Mouse (Mus musculus) urinary bladder, postnatal 10 days (tissue): ENCODE measurements around the gene Gm35549.
A peak's percentile ranks its signal among the peaks of the same experiment; 100 is the strongest.
"Not testable (repeated sequence)": the region's sequence is repeated elsewhere in the genome, so short reads cannot be mapped to it uniquely, and the experiment has no call there.

Source experiments
- DNase-seq: peaks from one replicate; pipeline ENCODE4 v3.0.0; 2022; ENCODE audit warnings: low spot score

The Gm35549 gene

GRCm38 (mm10) chr9:122843760-122844159, at the start of gene Gm35549:
Gm35549 (minus strand) TSS chr9:122844035.
- no peak for DNase-seq

DNA sequence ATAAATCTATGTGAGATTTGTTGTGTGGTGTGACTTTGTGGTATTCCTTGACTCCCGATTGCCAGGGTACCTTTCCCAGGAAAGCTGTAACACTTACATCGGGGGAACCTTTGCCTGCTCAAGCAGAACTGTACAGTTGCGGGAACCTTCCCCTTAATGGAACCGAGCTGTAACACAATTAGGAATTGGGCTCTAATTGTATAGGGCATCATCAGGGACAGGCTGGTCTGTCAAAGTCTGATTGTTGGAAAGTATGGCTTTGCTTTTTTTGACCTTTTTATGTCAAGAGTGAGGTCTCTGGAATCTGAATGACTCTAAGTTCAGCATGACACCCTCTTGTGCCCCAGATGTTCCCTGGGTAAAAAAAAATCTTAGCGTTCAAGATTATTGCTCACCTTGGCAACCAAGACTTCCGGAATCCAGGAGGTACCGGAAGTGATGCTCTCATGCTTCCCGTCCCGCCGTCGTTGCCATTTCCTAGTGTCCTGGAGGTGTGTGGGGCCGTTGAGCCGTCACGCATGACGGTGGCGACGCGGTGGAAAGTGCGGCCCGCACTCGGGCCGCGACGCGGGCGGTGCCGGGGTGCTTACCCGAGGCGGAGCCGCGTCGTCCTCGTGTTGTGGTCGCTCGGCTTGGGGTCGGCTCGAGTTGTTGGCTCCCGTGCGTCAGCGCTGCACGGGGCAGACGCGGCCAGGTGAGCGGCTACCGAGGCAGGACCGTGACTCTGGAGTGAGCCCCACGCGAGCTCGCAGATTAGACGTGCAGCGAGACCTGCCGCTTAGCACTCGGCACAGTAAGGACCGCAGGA, 42.7 kb upstream of the Gm35549 start:
- no peak for DNase-seq

DNA sequence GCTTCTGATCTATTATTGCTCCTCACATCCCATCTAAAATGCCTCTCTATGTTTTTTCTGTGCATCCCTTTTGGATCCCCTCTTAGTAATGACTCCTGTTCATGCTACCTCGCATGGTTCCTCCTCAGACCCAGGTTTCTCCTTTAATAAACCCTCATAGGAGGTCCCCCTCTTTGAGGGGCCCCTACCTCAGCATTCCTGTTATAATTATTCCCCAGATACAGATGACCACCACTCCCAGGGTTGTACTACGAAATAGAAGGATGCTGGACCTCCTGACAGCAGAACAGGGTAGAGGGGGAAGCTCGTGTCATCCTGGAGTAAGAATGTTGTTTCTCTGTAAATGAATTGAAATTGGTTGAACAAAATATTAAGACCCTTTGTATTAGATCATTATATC, 41.5 kb upstream of the Gm35549 start, which contains the start of gene Zkscan7:
TSS of gene Zkscan7 (plus strand) at position 301 of the 400 bp plus-strand sequence.
- no peak for DNase-seq

- DNase-seq = no peak
These were observed 31.3 kb upstream of the Gm35549 start for GRCm38 (mm10) chr9:122875145-122875544.

DNA sequence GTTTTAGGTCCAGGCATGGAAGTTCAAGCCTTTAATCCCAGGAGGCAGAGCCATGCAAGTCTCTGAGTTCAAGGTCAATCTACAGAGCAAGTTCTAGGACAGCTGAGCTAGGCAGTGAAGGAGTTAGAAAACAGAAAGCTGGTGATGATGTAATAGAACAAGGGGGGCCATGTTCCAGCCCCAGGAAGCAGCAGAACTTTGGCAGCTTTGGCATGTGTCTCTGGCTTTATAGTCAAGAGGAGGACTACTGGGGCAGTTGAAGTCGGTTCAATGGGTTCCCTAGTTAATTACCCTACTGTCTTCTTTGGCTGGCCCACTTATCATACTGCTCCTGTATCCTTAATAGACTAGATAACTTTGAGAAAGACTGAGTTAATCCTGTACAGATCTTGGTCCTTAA, 30.8 kb upstream of the Gm35549 start:
- no peak for DNase-seq

DNA sequence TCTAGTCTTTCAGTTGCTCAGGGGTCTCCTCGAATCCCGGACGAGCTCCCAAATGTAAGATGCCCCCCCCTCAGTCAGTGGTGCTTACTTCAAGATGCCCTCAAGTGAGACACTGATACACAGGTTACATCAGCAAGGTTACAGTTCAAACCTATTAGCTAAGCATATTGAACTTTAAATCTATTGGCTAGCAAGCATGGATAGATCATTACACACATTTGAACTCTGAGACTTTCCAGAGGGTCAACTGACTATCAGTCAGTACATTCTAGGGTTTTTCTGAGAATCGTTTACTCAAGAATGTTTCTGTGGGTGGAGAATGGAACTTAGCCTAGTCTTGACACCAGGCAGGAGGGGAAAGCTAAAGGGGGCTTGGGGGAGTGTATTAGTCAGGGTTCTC, 28.8 kb upstream of the Gm35549 start:
- no peak for DNase-seq

- DNase-seq = no peak
These were observed 22.4 kb upstream of the Gm35549 start for GRCm38 (mm10) chr9:122866192-122866591.

- DNase-seq = peak; percentile 28
These were observed 21.9 kb upstream of the Gm35549 start, which contains the start of gene Zfp445 for GRCm38 (mm10) chr9:122865697-122866166. Zfp445 (minus strand) TSS chr9:122866006.

DNA sequence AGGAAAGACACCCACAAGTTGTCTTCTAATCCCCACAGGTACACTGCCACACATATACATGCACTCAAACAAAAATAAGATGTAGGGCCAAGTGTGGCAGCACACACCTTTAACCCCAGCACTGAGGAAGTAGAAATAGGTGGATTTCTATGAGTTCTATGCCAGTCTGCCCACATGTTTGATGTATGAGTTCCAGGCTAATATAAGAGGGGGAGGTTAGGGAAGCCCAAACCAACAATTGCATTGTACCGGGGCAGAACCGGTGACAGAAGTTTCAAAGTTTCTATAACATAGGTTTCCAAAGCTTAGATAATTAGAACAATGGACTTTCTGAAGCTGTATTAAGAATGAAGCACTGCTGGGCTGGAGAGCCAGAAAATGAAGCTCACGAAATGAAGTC, 21.0 kb upstream of the Gm35549 start:
- DNase-seq = no peak

DNA sequence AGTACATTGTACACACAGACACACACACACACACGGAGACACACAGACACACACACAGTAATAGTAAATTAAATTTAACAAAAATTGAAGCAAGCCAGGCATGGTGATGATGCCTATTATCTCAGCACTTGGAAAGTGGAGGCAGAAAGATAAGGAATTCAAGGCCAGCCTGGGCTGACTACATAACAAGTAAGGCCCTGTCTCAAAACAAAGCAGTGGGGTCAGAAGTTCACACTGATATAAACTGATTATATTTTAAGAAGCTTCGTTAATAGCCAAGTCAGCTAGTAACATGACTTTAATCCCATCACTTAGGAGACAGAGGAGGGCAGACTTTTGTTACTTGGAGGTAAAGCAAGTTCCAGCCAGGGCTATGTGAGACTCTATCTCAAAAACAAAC, 19.9 kb upstream of the Gm35549 start:
- DNase-seq = no peak

DNA sequence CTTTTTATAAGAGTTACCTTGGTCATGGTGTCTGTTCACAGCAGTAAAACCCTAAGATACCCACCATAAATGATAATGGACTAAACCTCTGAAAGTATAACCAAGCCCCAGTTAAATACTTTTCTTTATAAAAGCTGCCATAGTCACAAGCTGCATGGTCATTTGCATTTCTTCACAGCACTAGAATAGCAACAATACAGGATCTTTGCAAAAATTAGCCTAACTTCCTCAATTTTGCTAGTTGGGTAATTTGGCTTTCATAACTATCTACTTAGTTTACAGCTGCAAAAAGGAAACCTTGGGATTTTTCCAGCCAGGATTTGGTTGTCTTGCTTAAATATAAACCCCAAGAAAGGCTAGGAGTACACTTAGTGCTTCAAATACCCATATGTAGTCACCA, 16.9 kb upstream of the Gm35549 start:
- DNase-seq = no peak

DNA sequence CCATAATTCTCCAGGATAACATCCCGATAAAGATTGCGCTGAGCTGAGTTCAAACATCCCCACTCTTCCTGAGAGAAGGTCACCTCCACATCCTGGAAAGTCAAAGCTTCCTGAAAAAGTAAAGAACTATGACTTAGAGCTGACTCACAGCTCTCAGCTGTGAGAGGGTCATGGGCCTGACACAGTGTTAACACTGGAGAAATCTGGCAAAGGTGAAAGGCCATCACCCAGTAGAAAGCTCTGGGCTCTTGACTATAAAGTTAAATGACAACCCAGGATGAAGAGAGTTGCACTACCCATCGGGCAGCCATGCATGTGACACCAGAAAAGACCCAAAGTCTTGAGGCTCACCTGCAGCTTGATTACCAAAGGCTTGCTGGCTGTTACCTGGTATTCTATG, 12.9 kb upstream of the Gm35549 start:
- DNase-seq = no peak

DNA sequence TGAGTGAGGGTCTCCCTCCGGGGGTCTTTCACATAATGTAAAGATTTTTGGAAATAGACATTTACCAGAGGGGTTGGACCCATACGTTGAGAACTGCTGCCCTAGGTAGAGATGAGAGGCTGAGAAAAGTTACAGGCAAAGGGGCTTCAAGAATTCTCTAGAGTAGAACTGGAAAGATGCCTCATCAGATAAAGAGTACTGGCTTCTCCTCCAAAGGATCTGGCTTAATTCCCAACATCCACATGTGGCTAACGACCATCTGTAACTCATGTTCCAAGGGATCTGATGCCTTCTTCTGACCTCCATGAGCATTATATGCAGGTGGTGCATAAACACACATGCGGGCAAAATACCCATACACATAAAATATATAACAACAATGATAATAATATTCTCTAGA, 11.8 kb upstream of the Gm35549 start:
- DNase-seq = no peak

GRCm38 (mm10) chr9:122855141-122855540, 11.3 kb upstream of the Gm35549 start:
- not testable (repeated sequence) for DNase-seq

DNA sequence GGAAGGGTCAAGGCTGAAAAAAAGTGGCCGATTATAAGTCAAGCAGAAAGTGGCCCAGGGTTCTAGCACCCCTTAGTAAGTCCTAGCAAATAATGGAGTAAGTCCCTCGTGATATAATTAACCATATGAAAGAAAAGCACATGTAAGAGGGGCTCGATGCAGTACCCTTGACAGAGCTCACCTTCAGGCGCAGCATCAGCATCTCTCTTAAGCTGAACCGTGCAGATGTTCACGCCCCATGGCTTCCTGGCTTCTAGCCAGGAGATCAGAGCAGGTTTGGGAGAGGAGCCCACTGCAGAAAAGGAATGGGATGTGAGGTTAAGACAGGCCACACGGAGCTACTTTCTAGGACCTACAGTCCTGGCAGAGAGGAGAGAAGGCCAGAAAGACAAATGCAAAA, 10.7 kb upstream of the Gm35549 start:
- no peak for DNase-seq

DNA sequence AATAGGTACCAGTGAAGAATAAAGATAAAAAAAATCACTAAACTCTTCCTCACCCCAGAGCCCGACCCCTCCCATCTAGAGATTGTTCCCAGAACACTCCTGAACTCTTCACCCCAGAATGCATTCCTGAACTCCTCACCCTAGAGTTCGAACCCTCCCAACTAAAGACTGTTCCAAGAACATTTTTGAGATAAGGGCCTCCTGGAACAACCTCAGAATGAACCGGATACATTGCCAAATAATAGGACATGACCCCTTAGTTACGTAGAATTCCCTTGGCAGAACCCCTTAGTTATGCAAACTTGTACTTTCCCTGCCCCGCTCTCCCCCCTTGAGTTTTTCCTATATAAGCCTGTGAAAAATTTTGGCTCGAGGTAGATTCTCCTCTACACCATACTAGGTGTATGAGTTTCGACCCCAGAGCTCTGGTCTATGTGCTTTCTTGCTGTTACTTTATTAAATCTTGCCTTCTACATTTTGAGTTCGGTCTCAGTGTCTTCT, 4.0 kb upstream of the Gm35549 start:
- not testable (repeated sequence) for DNase-seq

GRCm38 (mm10) chr9:122846156-122846555, 2.3 kb upstream of the Gm35549 start:
- no peak for DNase-seq

DNA sequence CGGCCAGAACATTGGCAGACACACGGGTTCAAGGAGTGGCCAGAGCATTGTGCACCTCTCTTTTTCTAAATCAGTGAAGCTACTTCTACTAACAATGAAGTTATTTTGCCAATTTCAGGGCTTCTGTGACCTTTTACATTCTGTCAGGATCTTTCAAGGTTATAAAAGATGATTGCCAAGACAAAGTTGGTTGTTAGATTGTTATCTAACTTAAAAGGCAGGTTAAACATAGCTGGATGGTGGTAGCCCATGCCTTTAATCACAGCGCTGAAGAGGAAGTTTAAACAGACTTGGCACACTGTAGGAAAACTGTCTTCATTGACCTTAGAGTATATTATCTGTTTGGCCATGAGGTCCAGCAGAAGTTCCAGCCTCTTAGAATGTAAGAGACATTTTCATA, 1.8 kb upstream of the Gm35549 start:
- no peak for DNase-seq

DNA sequence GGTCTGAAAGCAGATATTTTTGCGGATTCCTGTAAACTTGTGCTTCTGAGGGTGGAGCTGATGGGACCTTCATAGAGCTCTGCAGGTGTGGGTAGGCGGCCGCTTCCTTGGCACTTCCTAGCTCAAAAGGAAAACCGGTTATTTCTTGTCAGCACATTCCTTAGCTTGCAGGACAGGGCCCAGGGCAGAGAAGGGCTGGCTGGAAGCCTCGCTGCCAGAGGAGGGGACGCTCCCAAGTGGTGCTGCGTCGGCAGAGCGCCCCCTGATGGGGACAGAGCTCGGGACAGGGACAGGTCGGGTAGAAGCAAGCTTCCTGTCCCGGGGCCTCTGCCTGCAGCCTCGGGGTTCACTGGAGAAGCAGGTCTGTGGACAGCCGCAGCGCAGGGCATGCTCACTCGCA, 6.2 kb downstream of the Gm35549 start:
- DNase-seq = no peak

GRCm38 (mm10) chr9:122837216-122837615, 6.6 kb downstream of the Gm35549 start:
- no peak for DNase-seq

DNA sequence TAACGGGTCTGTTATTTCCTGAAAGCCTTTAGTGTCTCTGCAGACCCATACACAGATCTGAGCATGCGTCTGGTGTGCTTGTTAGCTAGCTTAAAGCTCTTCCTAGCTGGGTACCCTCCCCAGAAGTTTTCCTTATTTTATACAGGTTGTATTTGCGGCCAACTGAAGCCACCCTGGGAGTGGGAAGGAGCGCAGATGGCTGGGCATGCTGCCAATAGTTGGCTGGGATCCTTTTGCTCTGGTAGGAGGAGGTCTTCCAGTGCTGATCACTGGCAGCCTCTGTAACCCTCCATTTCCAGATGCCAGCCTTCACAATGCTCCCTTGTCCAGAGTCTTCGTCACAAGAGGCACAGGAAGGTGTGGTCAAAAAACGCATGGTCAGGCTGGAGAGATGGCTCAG, 7.0 kb downstream of the Gm35549 start:
- DNase-seq = no peak

DNA sequence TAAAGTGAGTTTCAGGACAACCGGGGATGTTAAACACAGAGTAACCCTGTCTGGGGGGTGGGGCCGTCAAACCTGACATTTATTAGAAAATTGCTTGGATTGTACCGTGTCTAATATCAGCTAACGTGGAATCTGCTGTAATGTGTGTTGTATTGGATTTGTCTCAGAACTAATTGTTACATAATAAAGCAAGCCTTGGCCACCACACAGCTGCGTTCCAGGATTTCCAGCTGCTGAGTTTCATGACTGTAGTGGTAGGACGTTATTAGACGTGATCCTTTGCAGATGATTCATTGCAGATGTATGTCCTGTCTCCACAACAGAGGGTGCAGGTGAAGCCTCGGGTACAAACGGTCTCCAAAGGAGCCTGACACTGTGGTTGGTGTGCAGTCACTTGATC, 7.7 kb downstream of the Gm35549 start:
- no peak for DNase-seq

DNA sequence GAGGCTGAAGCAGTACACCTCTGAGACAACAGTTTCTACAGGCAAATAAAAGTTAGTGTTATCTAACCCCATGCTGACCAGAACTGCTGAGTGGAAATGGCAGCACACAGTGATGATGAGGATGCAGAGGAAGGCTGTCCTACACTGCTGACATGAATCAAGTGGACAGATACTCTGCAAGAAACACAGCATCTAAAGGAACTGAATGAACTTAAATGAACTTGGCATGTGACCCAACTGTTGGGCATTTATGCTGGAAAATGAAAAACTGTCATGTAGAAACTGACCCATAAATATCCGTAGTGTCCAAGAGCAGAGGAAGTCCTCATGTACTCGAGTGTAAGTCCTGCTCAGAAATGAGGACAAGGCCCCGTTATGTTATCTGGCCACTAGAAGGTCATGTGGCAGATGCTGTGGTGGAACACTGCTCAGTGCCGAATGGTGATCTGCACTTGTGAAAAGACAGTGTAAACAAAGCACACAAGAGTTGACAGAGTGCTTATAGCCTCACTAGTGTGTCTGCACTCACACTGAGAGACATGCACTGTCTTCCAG, 13.9 kb downstream of the Gm35549 start:
- no peak for DNase-seq
